Mouse (Mus musculus): ENCODE results near the gene Zfp982. TPM values are rescaled to one million over a fixed set of nuclear protein-coding genes. Genes with fewer than 3 reads are reported as not detected.

The Zfp982 gene
- 13.7 TPM for polyA plus RNA-seq (2014; fragmentation: Illumina TruSeq; extraction: RNeasy Lipid Tissue Mini Kit (QIAGEN cat#74804); ENCODE audit: low read depth, low replicate concordance)

GRCm38 (mm10) chr4:147492117-147492516 lies at the start of gene Zfp982:
Gene Zfp982, plus strand, starts transcription at chr4:147492417.

GRCm38 (mm10) chr4:147539918-147540317 lies 47.7 kb downstream of the Zfp982 start, which contains the start of gene Gm16503:
Gene Gm16503, plus strand, starts transcription at chr4:147540218.

GRCm38 (mm10) chr4:147553071-147553470 lies 60.9 kb downstream of the Zfp982 start, which contains the start of gene Zfp985:
Gene Zfp985, plus strand, starts transcription at chr4:147553277.

Other genes with a start within 250 kb of the Zfp982 start
- not detected for gene Zfp988, start 186.7 kb upstream of the Zfp982 start, polyA plus RNA-seq (2014; fragmentation: Illumina TruSeq; extraction: RNeasy Lipid Tissue Mini Kit (QIAGEN cat#74804); ENCODE audit: low read depth, low replicate concordance)
- gene Zfp978, start 131.1 kb upstream of the Zfp982 start, polyA plus RNA-seq (2014; fragmentation: Illumina TruSeq; extraction: RNeasy Lipid Tissue Mini Kit (QIAGEN cat#74804); ENCODE audit: low read depth, low replicate concordance): not detected
- gene Gm16503, start 47.8 kb downstream of the Zfp982 start, polyA plus RNA-seq (2014; fragmentation: Illumina TruSeq; extraction: RNeasy Lipid Tissue Mini Kit (QIAGEN cat#74804); ENCODE audit: low read depth, low replicate concordance): 0.36 TPM
- gene Zfp985, start 60.9 kb downstream of the Zfp982 start, polyA plus RNA-seq (2014; fragmentation: Illumina TruSeq; extraction: RNeasy Lipid Tissue Mini Kit (QIAGEN cat#74804); ENCODE audit: low read depth, low replicate concordance): 0.24 TPM
- 8.2 TPM for gene Zfp979, start 150.1 kb downstream of the Zfp982 start, polyA plus RNA-seq (2014; fragmentation: Illumina TruSeq; extraction: RNeasy Lipid Tissue Mini Kit (QIAGEN cat#74804); ENCODE audit: low read depth, low replicate concordance)
- gene Zfp534, start 210.1 kb downstream of the Zfp982 start, polyA plus RNA-seq (2014; fragmentation: Illumina TruSeq; extraction: RNeasy Lipid Tissue Mini Kit (QIAGEN cat#74804); ENCODE audit: low read depth, low replicate concordance): 0.16 TPM